Mouse (Mus musculus): ENCODE data around the gene Prickle2.

Prickle2 gene

GRCm38 (mm10) chr6:92706145-92706466 is at the start of gene Prickle2:
Gene Prickle2, minus strand, starts transcription at chr6:92706155.
- DNase-seq (ENCODE audit: low spot score): peak; percentile 76

DNA sequence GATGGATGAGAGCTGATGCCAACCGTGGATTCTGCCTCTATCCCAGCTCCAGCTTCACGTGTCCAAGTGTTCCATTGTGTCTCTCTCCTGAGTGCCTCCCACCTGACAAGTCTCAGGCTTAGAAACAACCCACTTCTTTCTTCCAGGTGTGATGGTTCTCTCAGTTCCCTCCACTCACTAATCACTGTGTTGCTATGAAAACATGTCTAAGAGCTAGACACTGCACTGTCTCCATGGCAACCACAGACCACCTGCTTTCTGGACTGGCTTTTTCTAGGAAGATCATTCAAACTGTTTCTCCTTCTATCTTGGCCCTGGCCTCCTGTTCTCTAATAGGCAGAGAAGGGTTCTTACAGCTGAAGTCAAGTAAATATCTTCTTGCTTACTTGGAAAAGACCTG is 46.8 kb upstream of the Prickle2 start:
- DNase-seq (ENCODE audit: low spot score): no peak

DNA sequence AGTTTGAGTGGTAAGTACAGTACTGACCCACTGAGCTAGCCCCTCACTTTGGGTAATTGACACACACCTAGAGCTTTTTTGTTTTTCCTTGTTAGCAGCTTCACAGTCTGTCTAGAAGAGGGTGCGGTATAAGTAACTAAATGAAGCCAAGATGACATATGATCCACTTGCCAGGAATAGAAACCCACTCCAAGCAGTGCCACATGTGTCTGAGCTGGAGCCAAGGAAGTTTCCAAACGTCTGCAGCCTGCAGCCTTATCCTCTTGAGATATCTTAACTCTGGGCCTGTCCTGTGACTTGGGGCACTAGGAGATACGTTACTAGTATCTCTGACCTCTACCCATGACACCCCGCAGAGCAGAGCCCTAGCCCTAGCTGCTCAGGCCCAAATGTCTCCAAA is 43.5 kb upstream of the Prickle2 start:
- no peak for DNase-seq (ENCODE audit: low spot score)

- peak; percentile 77 for DNase-seq (ENCODE audit: low spot score)
These were observed 37.6 kb upstream of the Prickle2 start for GRCm38 (mm10) chr6:92743605-92744004.

DNA sequence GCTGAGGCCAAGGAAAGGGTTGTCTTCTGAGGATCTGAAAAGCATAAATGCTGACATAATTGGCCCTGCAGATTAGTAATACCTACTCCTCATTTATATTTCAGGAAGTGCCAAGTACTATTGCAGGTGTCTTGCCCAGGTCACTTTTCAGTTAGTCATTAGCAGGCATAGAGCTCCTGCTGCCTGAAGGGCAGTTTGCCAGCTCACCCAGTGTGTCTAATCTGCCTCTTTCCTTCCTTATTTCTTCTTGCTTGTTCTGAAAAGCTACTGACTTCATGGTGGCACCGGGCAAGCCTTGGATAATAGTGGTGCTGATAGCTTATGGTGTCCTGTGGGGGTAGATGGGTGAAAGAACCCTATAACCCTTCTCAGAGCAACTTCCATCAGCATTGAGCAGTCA is 31.2 kb upstream of the Prickle2 start:
- no peak for DNase-seq (ENCODE audit: low spot score)

DNA sequence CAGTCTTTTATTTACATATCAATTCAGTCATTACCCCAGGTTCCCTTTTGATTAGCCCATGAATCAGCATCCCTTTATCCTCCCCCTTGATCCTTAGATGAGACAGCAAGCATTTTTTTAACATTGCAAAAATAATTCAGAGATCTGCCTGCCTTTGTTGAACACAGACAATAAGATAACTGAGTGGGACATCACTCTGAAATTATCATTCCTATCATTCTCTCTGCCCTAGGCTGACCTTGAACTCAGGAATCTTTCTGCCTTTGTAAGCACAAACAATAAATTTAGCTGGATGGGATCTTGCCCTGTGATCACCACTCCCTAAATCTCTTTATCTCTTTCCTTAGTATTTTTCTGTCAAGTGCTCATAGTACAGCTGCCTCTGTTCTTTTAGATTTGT is 27.7 kb upstream of the Prickle2 start:
- no peak for DNase-seq (ENCODE audit: low spot score)

DNA sequence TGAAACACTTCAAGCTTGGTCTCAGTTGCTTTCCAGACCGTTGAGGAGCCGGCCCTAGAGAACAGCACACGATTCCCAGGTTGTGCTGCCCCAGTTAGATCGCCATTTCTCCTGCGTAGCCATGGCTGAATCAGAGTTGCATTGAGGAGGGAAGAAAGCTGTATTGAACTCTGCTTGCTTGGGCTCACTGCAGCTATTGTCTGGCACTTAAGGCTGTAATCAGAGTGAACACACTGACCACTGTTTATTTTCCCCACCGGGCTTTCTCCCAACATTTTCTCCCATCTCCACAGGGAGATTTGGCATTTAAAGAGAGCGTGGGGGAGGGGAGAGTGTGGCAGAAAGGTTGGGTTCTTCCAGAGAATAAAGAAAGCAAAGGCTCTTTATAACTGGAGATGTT is 22.6 kb upstream of the Prickle2 start:
- DNase-seq (ENCODE audit: low spot score): peak; percentile 45

GRCm38 (mm10) chr6:92728084-92728483 is 22.1 kb upstream of the Prickle2 start:
- peak; percentile 97 for DNase-seq (ENCODE audit: low spot score)

- DNase-seq (ENCODE audit: low spot score): peak; percentile 16
These were observed 21.5 kb upstream of the Prickle2 start for GRCm38 (mm10) chr6:92727351-92727986.

GRCm38 (mm10) chr6:92726121-92726520 is 20.2 kb upstream of the Prickle2 start:
- peak; percentile 29 for DNase-seq (ENCODE audit: low spot score)

DNA sequence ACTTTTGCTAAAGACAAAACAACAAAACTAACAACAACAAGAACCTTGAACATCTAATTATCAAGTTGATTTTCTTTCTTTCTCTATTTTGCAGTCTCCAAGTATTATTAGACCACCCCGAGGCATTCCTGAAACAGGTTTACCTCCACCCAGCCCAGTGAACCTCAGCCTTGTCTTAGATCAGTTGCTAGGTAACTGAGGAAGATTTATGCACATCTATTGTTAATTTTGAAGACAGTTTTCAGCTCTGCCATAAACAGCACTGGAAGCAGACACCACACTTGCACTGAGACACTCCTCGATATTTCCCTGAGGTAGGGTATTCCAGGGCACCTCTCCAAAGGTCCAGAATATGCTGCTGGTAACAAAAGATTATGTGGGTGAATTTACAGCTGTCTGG is 18.4 kb upstream of the Prickle2 start:
- peak; percentile 11 for DNase-seq (ENCODE audit: low spot score)

DNA sequence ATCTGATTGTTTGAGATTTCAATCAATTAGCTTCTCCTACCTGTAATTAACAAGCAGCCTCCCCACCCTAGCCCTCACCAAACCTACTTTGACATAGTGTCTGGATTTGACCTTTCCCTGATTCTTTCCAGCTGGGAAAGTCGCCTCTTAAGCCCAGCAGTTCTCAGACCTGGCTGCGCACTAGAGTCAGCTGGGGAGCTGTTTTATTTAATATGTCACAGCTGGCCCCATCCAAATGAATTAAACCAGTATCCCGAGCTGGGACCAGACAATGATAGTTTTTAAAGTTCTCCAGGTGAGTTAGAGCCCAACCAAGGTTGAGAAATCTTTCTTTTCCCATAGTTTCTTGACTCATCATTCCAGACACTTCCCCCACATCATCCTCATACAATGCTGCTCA is 9.9 kb upstream of the Prickle2 start:
- no peak for DNase-seq (ENCODE audit: low spot score)

DNA sequence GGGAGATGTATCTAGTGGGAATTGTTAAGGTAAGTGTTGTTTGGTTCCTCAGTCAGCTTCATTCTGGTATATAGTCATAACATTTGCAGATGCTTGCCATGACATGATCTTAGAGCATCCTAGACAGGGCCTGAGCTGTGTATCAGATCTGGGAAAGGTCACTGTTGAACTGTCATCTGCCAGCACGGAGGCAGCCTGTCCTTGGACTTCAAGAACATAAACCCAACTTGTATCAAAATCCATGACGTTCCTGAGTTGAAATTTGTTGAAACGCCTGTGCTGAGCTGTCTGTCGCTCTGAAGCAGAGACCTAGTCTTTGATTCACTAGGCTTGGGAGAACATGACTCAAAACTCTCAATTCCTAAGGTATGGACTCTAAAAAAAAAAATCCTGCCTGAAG is 8.8 kb upstream of the Prickle2 start:
- DNase-seq (ENCODE audit: low spot score): no peak

DNA sequence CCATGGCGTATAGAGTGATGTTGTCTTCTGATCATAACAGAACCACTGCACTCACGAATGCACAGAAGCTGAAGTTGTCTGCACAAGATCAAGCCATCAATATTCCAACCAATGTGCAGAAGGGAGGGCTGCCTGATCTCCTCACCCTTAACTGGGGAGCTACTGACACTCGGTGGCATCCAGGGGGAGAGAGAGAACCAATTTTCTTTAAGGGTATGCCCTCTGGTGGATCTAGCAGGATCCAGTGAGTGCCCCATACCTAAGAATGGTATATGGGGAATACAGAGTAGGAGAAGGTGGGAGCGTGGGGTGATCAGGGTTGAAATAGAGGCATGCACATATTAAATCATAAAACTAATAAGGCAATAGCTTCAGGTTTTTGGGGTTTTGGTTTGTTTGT is 2.2 kb upstream of the Prickle2 start:
- peak; percentile 27 for DNase-seq (ENCODE audit: low spot score)

DNA sequence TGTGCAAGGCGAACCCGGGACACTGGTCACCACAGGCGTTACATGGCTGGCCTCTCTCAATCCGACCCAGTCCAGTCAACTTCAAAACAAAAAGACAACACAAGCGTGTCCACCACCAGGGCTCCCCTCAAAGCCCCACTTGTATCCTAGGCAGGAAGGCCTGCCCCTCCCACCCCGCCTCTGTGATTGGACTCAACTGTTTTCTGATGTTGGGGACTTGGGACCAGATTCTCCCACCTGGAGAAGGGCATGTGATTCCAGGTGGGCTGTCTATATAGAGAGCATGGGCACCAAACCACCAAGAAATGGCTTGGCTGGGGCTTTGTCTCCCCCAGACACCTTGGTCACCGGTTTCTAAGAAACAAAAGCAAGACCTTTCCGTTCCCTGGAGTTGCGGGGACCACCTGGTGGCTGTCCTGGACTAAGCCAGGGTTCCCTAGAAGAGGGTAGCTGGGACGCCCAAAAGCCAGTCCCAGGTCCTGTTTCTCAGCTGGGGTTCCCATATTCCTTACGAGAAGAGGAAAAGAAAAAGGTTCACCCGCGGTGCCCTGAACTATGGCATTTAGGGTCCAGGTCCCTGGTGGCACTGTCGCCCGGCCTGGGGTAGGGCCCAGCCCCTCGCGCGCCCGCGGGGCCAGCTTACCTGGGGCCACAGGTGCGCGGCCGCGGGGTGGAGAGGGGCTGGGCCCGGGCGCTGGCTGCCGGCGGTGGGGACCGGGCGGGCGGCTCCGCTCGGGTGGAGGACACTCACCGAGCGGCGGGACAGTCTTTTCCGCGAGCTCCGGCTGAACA is 406 bp downstream of the Prickle2 start:
- DNase-seq (ENCODE audit: low spot score): peak; percentile 45

DNA sequence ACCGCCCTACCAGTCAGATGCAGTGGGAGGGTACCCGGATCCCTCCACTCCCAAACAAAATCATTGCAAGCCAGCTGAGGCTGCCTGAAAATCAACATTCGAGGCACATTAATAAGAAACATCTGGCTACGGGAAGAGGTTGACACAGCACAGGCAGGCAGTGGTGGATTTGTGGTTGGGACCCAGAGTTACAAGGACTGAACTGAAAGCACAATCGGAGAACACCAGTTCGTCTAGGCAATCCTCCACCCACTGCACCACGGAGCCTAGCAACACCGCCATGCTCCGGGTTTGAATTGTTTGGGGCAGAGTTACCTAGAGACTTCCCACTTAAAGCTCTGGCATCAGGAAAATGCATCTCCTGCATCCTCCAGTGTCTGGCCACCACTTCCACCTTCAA is 1.1 kb downstream of the Prickle2 start:
- no peak for DNase-seq (ENCODE audit: low spot score)

DNA sequence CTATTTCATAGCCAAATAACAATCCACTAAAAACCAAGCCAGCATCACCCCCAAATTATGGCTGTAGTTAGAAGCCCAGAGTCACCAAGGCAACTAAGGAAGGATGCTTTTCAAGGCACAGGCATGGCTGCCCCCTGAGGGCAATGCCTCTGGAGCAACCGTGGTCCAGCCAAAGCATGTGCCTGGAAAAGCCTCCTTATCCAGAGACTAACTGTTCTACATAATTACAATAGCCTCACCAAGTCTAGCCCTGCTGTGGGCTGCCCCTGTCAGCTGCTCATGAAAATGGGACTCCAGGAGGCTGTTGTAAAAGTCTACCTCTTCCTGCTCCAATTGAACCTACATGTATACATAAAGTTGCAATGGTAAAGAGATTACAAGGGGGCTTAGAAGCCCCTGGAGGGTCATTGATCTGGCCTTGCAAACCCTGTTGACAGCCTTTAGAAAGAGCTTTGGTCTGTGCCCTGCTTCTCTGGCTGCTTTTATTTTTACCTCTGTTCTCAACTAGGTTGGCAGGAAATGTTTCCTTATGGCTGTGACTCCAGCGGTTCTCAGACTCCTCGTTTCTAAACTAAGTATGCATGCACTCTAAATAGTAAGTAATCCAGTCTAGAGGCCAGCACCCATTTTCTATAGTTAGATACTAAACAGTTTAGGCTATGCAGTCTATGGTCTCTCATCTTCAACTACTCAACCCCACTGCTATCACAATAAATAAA is 6.3 kb downstream of the Prickle2 start:
- peak; percentile 25 for DNase-seq (ENCODE audit: low spot score)

- peak; percentile 13 for DNase-seq (ENCODE audit: low spot score)
These were observed 8.1 kb downstream of the Prickle2 start for GRCm38 (mm10) chr6:92697807-92698206.

DNA sequence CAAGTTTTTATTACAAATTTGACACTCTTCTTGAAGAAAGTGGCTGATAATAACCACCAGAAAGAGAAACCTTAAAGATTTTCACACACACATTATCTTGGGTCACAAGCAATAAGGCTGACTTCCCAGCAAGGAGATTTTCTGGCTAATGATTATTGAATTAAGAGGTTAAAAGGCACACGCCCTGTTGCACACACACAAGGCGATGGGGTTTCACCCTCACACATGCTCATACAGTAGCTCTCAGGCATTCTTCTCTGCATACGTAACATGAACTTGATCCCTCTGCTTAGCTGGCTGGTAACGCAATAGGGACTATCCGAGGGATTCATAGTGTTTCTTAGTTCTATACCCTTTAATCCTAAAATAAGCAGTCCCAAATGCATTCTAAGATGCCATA is 18.6 kb downstream of the Prickle2 start:
- DNase-seq (ENCODE audit: low spot score): peak; percentile 3

GRCm38 (mm10) chr6:92674394-92674925 is 31.5 kb downstream of the Prickle2 start:
- no peak for DNase-seq (ENCODE audit: low spot score)

GRCm38 (mm10) chr6:92670518-92671147 is 35.3 kb downstream of the Prickle2 start:
- DNase-seq (ENCODE audit: low spot score): no peak

GRCm38 (mm10) chr6:92669623-92670022 is 36.3 kb downstream of the Prickle2 start:
- no peak for DNase-seq (ENCODE audit: low spot score)

Data from testis, postnatal 10 days (tissue).